Mouse (Mus musculus) liver (tissue): ENCODE measurements around the gene Exoc8.

Source experiments
- DNase-seq: peaks from one replicate; pipeline ENCODE4 v3.0.0-alpha.2; 2020; ENCODE audit warnings: mixed read lengths

Exoc8 gene

DNA sequence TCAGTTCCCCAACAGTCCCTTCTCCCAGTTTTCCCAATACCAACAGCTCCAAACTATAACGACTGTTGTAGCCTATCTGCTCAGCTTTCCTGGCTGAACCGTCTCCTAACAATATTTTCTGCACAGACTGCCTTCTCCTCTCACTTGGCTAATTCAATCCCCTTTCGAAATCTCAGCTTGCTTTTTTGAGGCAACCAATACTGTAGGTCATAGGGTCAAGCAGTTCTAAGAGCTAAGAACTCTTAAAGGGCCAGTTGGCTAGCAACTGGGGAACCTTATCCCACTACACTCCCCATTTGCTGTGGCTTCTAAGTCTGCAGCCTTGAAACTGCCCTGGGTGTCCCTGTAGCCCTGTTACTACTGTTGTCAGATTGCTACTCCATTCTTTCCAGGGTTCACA, 52.4 kb downstream of the Exoc8 start:
- no peak for DNase-seq
